Mouse (Mus musculus) gastrocnemius, postnatal 4 days (tissue): ENCODE measurements around the gene Pde1c. TPM values are rescaled to one million over a fixed set of nuclear protein-coding genes. Genes with fewer than 3 reads are reported as not detected.

Experiments
- DNase-seq, 2 experiments: peaks; one replicate each; pipeline ENCODE4 v3.0.0; 2021 to 2022; ENCODE audit warnings: low spot score in 2 of 2, mixed read lengths in 2 of 2
- total RNA-seq, 2 experiments: library from RNA; stranded (reverse); gene quantifications; 2 replicates each; pipeline ENCODE4 v1.2.3; 2021

Gene Pde1c
- total RNA-seq, 2 experiments from 2014 or later: 5.5 to 5.8 TPM

DNA sequence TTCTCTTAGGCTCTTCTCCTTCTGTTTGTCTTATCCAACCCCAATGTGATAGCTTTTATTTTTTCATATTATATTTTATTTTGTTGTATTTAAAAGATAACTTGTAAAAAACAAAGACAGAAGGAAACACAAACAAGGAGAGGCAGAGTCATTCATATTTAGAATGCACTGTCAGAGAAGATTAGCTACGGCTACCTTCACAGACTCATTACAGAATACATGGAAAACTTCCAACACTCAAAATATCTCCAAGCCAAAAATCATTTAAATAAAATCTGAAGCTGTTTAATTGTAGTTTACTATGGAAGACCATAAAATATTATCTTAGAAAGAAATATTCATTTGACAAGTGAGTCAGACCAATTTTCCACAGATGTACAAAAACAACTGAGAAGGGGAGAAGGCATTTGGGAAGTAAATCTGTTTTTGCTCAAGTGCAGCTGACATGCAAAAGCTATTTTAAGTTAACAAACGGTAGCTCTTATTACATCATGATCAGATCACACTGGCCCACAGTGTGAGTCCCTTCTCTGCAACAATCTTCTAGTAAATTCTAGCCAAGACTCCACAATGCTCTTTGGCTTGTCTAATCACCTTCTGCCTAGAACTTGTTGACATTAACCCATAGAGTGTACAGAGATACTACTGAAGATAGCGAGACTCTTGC is 438.3 kb downstream of the Pde1c start:
- DNase-seq: no peak

DNA sequence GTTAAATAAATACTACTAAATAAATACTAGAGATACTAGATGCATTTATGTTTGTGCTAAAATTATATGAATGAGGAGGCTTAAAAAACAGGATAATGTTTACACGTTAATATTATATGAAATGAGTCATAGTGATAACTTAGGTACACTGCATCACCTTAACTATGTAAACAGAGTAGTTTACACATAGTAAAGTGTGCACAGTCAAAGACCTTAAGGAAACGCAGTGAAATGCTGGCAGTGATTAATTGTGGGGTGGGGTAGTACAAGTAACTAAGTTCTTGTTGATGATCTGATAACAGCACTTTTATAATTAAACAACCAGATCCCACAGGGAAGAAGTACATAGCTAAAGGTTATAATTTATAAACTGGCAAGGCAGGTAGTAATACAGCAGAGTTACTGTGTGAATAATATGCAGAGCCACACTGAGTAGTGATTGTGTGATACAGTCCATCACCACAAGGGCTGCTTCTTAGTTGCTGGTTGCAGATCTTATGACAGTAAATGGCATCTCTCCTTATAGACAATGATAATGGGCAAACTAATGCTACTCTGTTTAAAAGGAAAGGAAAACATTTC is 469.3 kb downstream of the Pde1c start:
- DNase-seq: no peak

DNA sequence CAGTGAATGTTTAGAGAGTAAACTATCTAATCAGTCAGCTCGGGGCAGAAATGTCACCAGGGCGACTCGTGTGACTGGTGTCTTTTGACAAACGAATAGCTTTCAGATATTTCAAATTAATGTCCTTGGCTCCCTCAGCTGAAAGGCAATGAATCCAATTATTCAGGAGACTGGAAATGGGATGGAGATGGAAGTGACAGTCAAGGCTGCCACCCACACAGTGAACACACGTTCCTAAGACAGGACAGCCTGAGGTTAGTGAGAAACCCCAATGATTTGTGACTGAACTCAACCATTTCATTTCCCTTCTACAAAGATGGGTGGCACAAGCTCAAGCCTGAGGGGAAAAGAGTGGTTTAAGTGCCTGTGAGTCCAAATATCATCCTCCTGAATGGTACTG is 470.5 kb downstream of the Pde1c start:
- no peak for DNase-seq

DNA sequence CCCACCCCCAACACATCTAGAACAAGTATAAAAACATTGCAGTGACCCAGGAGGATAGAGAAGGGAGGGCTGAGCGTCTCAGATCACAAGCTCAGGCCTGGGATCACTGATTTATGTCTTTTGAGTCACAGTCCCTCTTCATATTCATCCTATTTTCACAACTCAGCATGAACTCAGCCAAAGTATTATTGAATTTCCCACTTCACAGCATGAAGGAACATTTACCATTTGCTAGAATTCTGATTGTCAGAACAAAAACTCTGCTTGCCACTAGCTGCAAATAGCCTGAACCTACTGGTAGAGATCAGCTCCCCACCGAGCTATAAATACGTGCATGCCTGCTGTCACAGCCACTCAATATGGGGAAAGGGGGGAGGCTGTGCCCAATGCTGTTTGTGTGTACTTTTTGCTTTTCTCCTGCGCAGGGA is 492.5 kb downstream of the Pde1c start:
- DNase-seq: no peak

DNA sequence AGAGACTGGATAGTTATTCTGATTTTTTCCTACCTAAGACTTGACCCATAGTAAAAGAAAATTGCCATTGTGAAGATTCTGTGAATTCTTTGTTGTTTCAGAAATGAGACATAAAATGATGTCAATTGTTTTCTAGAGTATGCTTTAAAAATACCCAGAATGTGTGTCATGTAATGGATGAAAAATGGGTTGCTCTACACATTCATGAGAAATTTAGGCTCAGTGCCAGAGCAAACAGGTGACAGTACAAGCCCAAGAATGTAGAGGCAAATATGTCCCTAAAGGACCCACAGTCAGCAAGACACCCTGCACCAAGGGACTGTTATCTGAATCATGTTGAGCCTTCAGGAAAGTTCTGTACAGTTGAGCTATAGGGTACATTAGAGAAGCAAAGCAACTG is 500.4 kb downstream of the Pde1c start:
- no peak for DNase-seq

DNA sequence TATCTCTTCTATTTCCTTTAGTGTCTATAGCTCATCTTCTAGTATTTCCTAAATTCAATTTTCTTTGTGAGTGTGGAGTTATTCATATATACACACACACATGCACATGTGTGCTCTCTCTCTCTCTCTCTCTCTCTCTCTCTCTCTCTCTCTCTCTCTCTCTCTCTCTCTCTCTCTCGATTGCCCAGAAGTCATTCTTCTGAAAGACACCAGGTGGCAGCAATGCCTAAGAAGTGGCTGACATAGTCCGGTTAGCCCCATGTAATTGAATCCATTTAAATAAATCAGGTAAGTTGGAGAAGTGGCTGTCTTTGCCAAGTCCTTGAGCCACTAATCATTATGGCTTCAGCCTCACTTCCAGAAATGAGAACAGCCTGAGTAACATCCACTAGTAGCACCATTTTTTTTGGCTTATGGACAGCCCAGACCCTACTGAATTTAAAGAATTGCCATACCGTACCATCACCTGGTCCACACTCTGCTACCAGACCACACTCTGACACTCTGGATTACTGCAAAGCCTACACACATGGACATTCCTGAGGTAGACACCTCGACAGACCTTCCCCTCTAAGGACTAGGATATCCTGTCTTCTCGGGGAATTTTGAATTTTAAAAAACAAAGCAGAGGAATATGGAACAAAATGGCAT is 502.1 kb downstream of the Pde1c start:
- peak in 1 of 2 experiments; percentile 19 for DNase-seq

DNA sequence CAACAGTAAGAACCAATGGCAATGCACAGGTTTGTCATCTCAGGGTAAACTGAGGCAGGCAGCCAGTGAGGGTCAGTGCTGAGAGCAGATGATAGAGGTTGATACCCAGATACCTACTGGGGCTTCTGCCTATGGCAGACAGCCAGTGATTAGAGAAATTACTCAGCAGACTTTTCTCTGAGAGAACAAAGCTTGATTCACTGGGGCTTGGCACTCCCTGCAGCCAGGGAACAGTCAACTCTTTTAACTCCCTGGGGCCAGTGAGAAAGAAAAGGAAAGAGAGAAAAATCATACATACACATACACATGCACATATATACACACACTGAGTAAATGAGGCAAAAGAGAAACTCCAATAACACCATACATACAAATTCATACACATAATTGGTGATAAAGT is 505.2 kb downstream of the Pde1c start:
- DNase-seq: no peak

DNA sequence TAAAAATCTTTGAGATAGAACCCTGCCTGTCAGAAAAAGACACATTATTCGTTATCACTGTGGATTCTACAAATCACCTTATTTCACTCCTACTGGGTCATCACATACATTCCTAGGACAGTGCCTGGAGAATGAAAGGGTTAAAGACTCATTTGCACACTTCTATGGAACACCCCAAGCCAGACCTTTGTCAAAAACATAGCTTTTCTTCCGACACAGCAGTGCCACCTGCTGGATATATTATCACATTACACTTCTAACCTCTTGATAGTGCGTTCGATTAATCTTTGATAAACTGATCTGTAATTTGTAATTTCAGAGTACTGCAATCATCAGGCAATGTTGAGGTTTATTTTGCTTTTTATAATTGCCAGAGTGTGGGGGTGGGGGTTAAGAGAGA is 519.8 kb downstream of the Pde1c start:
- no peak for DNase-seq

DNA sequence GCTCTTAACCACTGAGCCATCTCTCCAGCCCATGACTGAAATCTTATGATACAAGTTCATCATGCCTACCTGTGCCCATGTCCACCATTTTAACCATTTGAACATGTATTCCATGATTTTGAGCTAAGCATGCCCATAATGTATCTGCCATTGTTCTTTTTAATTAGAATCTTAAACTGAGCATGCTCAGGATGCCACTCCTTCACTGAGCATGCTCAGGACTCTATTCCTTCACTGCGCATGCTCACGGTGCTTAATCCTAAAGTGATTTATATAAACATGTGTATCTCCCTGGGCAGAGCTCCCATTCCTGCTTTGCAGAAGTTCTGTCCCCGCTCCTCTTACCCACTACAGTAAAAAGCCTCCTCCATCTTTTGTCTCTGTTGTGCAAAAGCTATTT is 520.3 kb downstream of the Pde1c start:
- DNase-seq: no peak

DNA sequence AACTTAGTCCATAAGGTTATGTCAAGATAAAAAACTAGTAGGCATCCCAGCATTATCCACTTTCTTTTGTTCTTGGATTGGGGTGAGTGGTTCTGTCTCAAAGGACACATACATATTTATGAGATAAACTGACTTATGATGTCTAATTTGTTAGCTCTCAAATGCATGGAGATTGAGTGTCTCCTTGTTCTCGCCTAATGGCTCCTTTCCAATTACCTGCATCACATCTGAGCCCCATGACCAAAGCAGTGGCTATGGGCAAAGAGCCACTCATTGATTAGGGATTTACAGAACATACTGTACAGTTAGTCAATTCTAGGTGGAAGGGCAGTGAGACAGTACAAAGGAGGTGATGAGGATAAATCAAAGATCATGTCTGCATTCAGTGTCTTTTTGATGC is 524.2 kb downstream of the Pde1c start:
- DNase-seq: no peak

DNA sequence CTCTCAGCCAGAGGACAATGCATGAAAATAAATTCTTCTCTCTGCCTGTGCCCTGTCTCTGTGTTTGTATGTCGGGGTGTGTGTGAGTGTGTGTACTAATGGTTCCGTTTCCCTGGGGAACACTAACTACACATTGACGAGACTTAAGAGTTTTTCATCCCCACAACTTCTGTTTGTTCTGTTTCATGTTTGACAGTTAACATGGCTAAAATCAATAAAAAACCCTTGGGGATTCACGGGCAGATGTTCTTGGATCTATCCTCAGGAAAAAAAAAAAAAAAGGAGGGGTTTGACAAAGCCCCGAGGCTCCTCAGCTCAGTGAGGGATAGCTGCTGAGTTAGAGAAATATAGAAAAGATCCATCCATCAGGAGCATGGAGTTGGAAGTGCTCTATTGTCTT is 524.6 kb downstream of the Pde1c start:
- DNase-seq: no peak

DNA sequence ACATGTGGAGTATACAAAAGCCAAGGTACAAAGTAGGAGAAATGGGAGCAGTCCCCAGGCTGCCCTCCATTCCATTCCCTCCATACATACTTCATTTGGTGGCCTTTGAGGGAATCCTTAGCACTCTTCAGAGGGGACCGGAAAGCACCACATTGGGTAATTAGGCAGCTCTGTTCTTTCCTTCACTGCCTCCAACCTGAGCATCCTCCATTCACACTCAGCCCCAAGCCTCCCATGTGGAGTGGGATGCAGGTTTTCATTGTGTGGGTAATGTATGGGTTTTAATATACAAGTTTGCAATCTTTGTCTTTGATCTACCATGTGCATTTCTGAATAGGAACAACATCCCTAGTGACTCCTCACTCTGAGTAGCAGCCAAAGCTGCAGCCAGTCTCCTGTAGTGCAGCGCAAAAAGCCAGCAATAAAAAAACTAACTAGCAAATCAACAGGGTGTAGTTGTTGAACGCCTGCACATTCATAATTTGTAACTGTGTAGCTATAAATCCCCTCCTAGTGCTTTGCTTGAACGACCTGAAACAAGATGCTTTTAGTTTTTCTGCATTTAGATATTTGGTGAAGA is 529.3 kb downstream of the Pde1c start:
- no peak for DNase-seq

DNA sequence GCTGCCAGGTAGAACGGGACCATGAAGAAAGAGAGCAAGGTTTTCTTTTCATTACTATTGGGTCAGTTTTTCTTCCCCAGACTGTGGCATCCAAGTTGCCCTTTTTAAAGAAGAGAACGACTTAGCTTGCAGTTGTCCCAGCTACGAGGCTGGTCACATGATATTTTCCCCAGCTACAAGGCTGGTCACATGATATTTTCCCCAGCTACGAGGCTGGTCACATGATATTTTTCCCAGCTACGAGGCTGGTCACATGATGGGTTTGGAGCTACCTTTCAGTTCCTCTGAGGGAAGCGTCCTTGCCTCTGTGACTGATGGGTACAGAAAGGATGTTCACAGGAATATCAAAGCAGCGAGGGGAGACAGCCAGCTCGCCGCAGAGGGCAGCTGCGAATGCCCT is 533.8 kb downstream of the Pde1c start:
- DNase-seq: no peak

DNA sequence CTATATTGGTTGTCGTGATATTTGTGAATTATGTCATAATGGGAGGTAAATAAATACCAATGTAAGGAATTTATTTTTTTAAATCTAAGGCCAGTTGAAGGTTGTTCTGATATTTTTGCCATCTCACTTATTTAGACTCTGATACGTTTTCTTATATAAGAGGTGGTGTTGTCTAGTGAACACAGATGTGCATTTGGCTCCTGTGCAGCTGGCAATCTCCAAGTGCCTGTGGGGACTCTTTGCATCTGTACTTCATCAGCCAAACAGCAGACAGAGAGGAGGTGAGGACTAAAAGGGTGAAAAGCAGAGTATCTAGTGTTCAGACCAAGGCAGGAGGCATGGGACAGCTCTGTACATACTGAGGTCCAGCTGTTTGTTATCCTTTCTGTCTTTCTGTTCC is 536.7 kb downstream of the Pde1c start:
- DNase-seq: no peak

DNA sequence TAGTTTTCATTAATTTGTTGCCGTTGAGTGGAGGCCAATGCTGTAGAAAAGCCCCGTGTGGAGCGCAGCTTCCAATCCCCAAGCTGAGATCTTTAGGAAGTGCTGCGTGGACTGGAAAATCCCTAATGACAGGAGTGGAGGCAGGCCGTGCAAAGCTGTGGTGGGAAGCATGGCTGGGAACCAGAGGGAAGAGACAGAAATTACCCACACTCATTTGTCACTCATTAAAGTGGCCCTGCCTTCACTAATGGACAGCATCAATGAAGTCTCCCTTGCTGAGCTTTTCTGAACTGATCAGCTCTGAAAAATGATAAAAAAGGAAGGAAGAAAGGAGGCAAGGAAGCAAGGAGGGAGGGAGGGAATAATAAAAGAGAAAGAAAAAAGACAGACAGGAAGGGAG is 538.9 kb downstream of the Pde1c start:
- no peak for DNase-seq

DNA sequence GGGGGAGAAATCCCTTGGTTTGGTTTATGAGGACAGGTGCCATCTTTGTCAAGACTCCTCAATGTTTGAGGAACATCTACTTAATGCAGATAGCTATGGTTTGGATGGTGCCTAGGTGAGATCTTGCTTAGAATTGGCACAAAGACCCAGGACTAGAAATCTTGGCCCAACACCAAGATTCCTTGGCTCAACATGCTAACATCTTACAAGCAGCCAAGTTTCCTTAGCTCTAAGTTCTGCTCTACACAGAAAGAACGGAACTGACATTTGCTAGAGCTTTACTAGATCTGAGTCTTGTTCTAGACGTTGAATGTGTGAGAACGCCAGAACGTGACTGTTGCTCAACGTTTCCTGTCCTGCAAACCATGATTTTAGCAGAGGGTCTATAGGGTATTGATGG is 540.9 kb downstream of the Pde1c start:
- DNase-seq: no peak

DNA sequence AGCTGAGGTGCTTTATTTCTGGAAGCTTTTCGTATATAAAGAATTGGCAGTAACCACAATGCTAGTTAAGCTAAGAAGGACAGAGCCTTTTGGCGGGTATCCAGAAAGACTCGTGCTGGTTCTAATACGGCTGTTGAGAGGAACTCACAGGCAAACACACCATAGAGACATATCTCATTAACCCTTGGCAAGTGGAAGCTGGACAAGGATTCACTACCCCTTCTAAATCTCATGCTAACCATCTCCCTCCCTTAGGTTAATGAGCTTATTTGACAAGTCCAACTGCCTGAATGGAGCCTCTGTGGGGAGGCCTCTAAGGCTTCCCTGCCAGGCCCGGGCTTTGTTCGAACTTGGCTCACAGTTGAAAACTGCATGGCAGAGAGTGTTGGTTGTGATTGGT is 541.6 kb downstream of the Pde1c start:
- DNase-seq: no peak

DNA sequence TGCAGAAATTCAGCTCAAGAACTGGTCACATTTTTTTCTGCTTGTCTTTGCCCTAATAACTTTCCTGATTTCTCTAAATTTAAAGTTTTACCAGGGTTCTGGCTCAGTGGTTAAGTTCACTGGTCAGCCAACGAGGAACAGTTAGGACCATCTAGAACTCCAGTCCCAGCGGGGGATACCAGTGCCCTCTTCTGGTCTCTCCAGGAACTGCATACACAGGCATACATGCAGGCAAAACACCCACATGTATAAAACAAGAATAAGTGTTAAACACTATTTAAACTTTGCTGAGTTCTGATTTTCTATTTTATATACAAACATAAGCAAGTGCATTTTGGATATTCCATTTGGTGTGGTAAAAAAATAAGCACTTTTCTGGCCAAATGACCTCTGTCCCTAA is 543.4 kb downstream of the Pde1c start:
- peak in 1 of 2 experiments; percentile 6 for DNase-seq
